Mouse (Mus musculus): ENCODE measurements around the gene Iqschfp. TPM values are rescaled to one million over a fixed set of nuclear protein-coding genes. Genes with fewer than 3 reads are reported as not detected.

The Iqschfp gene
- polyA plus RNA-seq, 1 experiment from 2014 or later = 0.12 TPM

- H3K27ac ChIP-seq = peak overlapping the region; percentile 50
- H3K9me3 ChIP-seq = no peaks in the 10 kb centered on the region
- no peaks in the 10 kb centered on the region for H3K27me3 ChIP-seq (ENCODE audit: insufficient read depth, poor library complexity, severe bottlenecking)
- no peak overlapping the region for H3K4me3 ChIP-seq
- no peaks in the 10 kb centered on the region for H3K36me3 ChIP-seq
- WGBS = 78% methylated on average over 10 of the region's 10 CpGs
- DNase-seq (ENCODE audit: low spot score) = no peak
- H3K4me1 ChIP-seq (replicated peaks) = peaks cover 59% of the 10 kb centered on the region
These were observed 683.8 kb downstream of the Iqschfp start for GRCm38 (mm10) chr3:68575636-68576340.

GRCm38 (mm10) chr3:68576431-68576830 lies 684.4 kb downstream of the Iqschfp start:
- no peaks in the 10 kb centered on the region for H3K27me3 ChIP-seq (ENCODE audit: insufficient read depth, poor library complexity, severe bottlenecking)
- H3K9me3 ChIP-seq = no peaks in the 10 kb centered on the region
- DNase-seq (ENCODE audit: low spot score) = no peak
- H3K4me3 ChIP-seq = no peak overlapping the region
- H3K36me3 ChIP-seq = no peaks in the 10 kb centered on the region
- WGBS = 26% methylated on average over 7 of the region's 7 CpGs
- peak overlapping the region; percentile 63 for H3K27ac ChIP-seq
- H3K4me1 ChIP-seq (replicated peaks) = peaks cover 60% of the 10 kb centered on the region

- Histone ChIP-seq H3K4me1 (replicated peaks) (peaks cover 63% of the 10 kb centered on the region), H3K4me3 (no peak overlapping the region), H3K9me3 (no peaks in the 10 kb centered on the region), H3K27me3 (ENCODE audit: insufficient read depth, poor library complexity, severe bottlenecking) (no peaks in the 10 kb centered on the region), H3K36me3 (no peaks in the 10 kb centered on the region), H3K27ac (peak overlapping the region; percentile 63; the same call in 1 of the 2 replicates)
- DNase-seq (ENCODE audit: low spot score) = no peak
- 62% methylated on average over 5 of the region's 5 CpGs for WGBS
These were observed 684.9 kb downstream of the Iqschfp start for GRCm38 (mm10) chr3:68576948-68577347.

- 71% methylated on average over 13 of the region's 13 CpGs for WGBS
- Histone ChIP-seq H3K27me3 (ENCODE audit: insufficient read depth, poor library complexity, severe bottlenecking) (no peaks in the 10 kb centered on the region), H3K4me3 (no peak overlapping the region), H3K36me3 (no peaks in the 10 kb centered on the region), H3K4me1 (replicated peaks) (peaks cover 64% of the 10 kb centered on the region), H3K27ac (peak overlapping the region; percentile 56), H3K9me3 (no peaks in the 10 kb centered on the region)
- no peak for DNase-seq (ENCODE audit: low spot score)
These were observed 689.6 kb downstream of the Iqschfp start for GRCm38 (mm10) chr3:68581591-68581990.

- H3K27me3 ChIP-seq (ENCODE audit: insufficient read depth, poor library complexity, severe bottlenecking) = no peaks in the 10 kb centered on the region
- peaks cover 66% of the 10 kb centered on the region for H3K4me1 ChIP-seq (replicated peaks)
- WGBS = 67% methylated on average over 12 of the region's 12 CpGs
- no peak for DNase-seq (ENCODE audit: low spot score)
- H3K36me3 ChIP-seq = no peaks in the 10 kb centered on the region
- no peaks in the 10 kb centered on the region for H3K9me3 ChIP-seq
- peak overlapping the region; percentile 35; the same call in 1 of the 2 replicates for H3K4me3 ChIP-seq
- peak overlapping the region; percentile 89 for H3K27ac ChIP-seq
These were observed 690.2 kb downstream of the Iqschfp start for GRCm38 (mm10) chr3:68582103-68582740.

GRCm38 (mm10) chr3:68583031-68583693 lies 691.1 kb downstream of the Iqschfp start:
- Histone ChIP-seq H3K27ac (peak overlapping the region; percentile 89), H3K27me3 (ENCODE audit: insufficient read depth, poor library complexity, severe bottlenecking) (no peaks in the 10 kb centered on the region), H3K9me3 (no peaks in the 10 kb centered on the region), H3K4me3 (peak overlapping the region; percentile 35), H3K36me3 (no peaks in the 10 kb centered on the region), H3K4me1 (replicated peaks) (peaks cover 75% of the 10 kb centered on the region)
- WGBS = 13% methylated on average over 14 of the region's 14 CpGs
- no peak for DNase-seq (ENCODE audit: low spot score)

GRCm38 (mm10) chr3:68583771-68584511 lies 691.9 kb downstream of the Iqschfp start:
- Histone ChIP-seq H3K4me3 (peak overlapping the region; percentile 35), H3K27ac (peak overlapping the region; percentile 89), H3K27me3 (ENCODE audit: insufficient read depth, poor library complexity, severe bottlenecking) (no peaks in the 10 kb centered on the region), H3K9me3 (no peaks in the 10 kb centered on the region), H3K4me1 (replicated peaks) (peaks cover 73% of the 10 kb centered on the region), H3K36me3 (no peaks in the 10 kb centered on the region)
- DNase-seq (ENCODE audit: low spot score) = no peak
- WGBS = 46% methylated on average over 14 of the region's 14 CpGs

GRCm38 (mm10) chr3:68585213-68585612 lies 693.2 kb downstream of the Iqschfp start:
- H3K4me1 ChIP-seq (replicated peaks) = peaks cover 79% of the 10 kb centered on the region
- H3K27ac ChIP-seq = peak overlapping the region; percentile 35

GRCm38 (mm10) chr3:68586646-68587064 lies 694.6 kb downstream of the Iqschfp start:
- Histone ChIP-seq H3K4me3 (no peak overlapping the region), H3K27me3 (ENCODE audit: insufficient read depth, poor library complexity, severe bottlenecking) (no peaks in the 10 kb centered on the region), H3K27ac (peak overlapping the region; percentile 80), H3K36me3 (no peaks in the 10 kb centered on the region), H3K4me1 (replicated peaks) (peaks cover 83% of the 10 kb centered on the region), H3K9me3 (no peaks in the 10 kb centered on the region)
- no peak for DNase-seq (ENCODE audit: low spot score)
- 50% methylated on average over 9 of the region's 9 CpGs for WGBS

More at GRCm38 (mm10) chr3:68585213-68585612, 693.2 kb downstream of the Iqschfp start:
- H3K4me3 ChIP-seq = no peak overlapping the region
- WGBS = 70% methylated on average over 4 of the region's 4 CpGs
- no peaks in the 10 kb centered on the region for H3K9me3 ChIP-seq
- H3K27me3 ChIP-seq (ENCODE audit: insufficient read depth, poor library complexity, severe bottlenecking) = no peaks in the 10 kb centered on the region
- DNase-seq (ENCODE audit: low spot score) = no peak
- H3K36me3 ChIP-seq = no peaks in the 10 kb centered on the region

- DNase-seq (ENCODE audit: low spot score) = no peak
- 57% methylated on average over 10 of the region's 10 CpGs for WGBS
- Histone ChIP-seq H3K27me3 (ENCODE audit: insufficient read depth, poor library complexity, severe bottlenecking) (no peaks in the 10 kb centered on the region), H3K4me1 (replicated peaks) (peaks cover 78% of the 10 kb centered on the region), H3K27ac (peak overlapping the region; percentile 80), H3K4me3 (no peak overlapping the region), H3K36me3 (no peaks in the 10 kb centered on the region), H3K9me3 (no peaks in the 10 kb centered on the region)
These were observed 695.7 kb downstream of the Iqschfp start for GRCm38 (mm10) chr3:68587567-68588245.

GRCm38 (mm10) chr3:68589220-68589840 lies 697.3 kb downstream of the Iqschfp start:
- WGBS = 84% methylated on average over 9 of the region's 9 CpGs
- H3K4me1 ChIP-seq (replicated peaks) = peaks cover 70% of the 10 kb centered on the region

GRCm38 (mm10) chr3:68590436-68590835 lies 698.4 kb downstream of the Iqschfp start:
- Histone ChIP-seq H3K36me3 (no peaks in the 10 kb centered on the region), H3K27me3 (ENCODE audit: insufficient read depth, poor library complexity, severe bottlenecking) (no peaks in the 10 kb centered on the region), H3K27ac (peak overlapping the region; percentile 66), H3K4me1 (replicated peaks) (peaks cover 59% of the 10 kb centered on the region), H3K4me3 (no peak overlapping the region), H3K9me3 (no peaks in the 10 kb centered on the region)
- 71% methylated on average over 8 of the region's 8 CpGs for WGBS
- DNase-seq (ENCODE audit: low spot score) = no peak

More at GRCm38 (mm10) chr3:68589220-68589840, 697.3 kb downstream of the Iqschfp start:
- Histone ChIP-seq H3K4me3 (no peak overlapping the region), H3K27me3 (ENCODE audit: insufficient read depth, poor library complexity, severe bottlenecking) (no peaks in the 10 kb centered on the region), H3K27ac (peak overlapping the region; percentile 53; the same call in 1 of the 2 replicates), H3K9me3 (no peaks in the 10 kb centered on the region), H3K36me3 (no peaks in the 10 kb centered on the region)
- DNase-seq (ENCODE audit: low spot score) = no peak
